Mouse (Mus musculus): ENCODE results near the gene Neurog1. TPM values are rescaled to one million over a fixed set of nuclear protein-coding genes. Genes with fewer than 3 reads are reported as not detected.

The Neurog1 gene
- total RNA-seq (2023) = not detected

DNA sequence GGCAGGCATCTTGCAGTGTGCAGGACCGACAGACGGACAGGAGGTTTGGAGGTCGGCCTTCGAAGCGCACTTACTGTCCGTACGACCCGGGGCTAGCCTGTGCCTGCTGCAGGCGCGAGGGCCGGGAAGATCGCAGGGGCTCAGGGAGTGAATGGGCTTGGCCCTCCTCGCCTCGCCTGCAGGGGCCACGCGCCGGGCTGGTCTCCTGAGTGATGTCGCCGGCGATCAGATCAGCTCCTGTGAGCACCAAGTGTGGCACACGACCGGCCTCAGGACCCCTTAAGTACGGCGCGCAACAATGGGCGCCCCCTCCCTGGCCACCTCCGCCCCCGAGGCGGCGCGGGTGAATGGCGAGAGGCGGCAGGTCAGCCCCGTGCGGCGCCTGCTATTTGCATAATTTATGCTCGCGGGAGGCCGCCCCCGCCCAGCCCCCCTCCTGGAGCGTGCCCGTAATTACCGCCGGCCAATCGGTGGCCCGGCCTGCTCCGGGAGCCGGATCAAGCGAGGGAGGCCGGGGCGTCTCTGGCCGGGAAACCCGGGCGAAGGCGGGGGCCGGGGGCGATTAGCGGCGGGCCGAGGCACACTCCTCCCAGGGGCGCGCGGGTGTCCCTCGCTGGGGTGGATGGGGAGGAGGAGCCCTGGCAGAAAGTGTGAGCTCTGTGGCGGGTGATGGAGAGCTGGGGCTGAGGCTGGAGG lies at the start of gene Neurog1:
TSS of gene Neurog1 (minus strand) at position 240 of the 696 bp plus-strand sequence.

DNA sequence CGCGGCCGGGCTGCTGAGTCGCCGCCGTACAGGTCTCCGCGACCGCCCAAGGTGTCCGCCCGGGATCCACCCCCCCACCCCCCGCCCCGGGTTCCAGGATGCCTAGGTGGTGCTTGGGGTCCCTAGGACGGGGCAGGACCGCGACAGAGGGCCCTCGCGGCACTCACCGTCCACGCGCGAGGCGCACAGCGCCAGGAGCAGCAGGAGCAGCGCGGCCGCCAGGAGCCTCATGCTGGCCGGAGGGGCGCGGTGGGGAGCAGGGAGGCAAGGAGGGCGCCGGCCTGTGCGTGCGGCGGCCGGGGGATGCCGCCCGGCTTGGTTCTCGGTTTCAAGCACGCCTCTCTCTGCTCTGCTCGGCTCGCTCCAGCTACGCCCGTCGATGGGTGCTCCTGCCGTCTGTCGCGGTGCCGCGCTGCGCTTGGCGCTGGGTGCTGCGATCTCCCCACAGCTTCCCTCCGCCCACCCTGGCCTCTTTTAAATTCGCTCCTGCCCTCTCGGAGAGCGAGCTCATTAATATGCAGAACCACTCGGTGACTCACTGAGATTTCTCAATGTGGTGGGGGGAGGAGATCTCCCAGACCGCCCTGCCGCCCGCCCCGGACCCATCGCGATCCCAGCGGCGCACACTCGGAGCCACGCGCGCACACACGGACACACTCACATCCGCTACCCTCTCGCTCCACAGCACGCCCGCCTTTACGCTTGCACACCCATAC lies 44.1 kb upstream of the Neurog1 start, which contains the start of gene Cxcl14:
TSS of gene Cxcl14 (minus strand) at position 609 of the 716 bp plus-strand sequence.

Other genes starting within 250 kb of the Neurog1 start
- 308 TPM for gene H2afy, start 115.8 kb downstream of the Neurog1 start, total RNA-seq (2023)
- gene Tifab, start 73.3 kb downstream of the Neurog1 start, total RNA-seq (2023) = 1.7 TPM
- gene Cxcl14, start 44.4 kb upstream of the Neurog1 start, total RNA-seq (2023) = not detected
- gene Gm3045, start 174.4 kb upstream of the Neurog1 start, total RNA-seq (2023) = not detected
- not detected for gene Slc25a48, start 186.2 kb upstream of the Neurog1 start, total RNA-seq (2023)
- not detected for gene Il9, start 230.1 kb upstream of the Neurog1 start, total RNA-seq (2023)